Mouse (Mus musculus) adrenal gland, adult (tissue): ENCODE results near the gene Olfr481.

Experiments
- DNase-seq, 2 experiments: peaks; one replicate each; pipeline ENCODE4 v3.0.0; 2022 to 2023; ENCODE audit warnings: low spot score in 1 of 2; ENCODE audit not compliant: inconsistent age in 2 of 2

The Olfr481 gene

DNA sequence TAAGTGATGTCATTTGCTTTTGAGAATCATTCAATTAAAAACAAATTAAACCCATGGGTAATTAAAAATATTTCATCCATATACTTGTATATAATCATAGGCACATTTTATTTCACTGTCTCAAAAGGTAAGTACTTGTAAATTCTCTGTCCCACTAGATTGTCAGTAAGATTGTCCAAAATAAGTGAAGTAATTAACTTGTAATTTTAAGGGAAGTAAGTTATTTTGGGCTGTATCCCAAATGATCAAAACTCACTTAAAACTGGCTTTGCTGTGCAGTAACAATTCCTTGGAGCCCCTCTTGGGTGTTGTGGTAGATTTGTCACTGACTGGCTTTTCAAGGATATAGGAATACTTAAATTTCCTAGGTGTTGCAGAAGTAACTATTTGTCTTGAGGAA lies at the start of gene Olfr481:
TSS of gene Olfr481 (plus strand) at position 301 of the 400 bp plus-strand sequence.
- no peak for DNase-seq

DNA sequence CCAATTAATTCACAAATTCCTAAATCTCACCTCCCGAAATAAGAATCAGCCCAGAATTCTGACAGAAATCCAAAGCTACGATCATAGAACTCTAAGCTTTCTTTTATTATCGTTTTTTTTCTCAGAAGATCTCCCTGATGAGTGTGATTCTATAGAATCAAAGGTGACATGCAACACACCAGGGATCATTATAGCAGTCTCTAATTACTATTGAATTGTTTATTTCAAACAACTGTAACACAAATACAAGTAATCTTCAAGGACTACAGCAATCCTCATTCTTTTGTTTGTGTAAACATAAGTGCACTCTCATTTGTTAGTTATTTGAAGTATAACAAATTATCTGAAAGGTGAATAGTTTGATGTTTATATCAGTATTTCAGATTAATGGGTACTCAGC lies 45.8 kb upstream of the Olfr481 start, which contains the start of gene Olfr478:
TSS of gene Olfr478 (minus strand) at position 101 of the 400 bp plus-strand sequence.
- DNase-seq = no peak

DNA sequence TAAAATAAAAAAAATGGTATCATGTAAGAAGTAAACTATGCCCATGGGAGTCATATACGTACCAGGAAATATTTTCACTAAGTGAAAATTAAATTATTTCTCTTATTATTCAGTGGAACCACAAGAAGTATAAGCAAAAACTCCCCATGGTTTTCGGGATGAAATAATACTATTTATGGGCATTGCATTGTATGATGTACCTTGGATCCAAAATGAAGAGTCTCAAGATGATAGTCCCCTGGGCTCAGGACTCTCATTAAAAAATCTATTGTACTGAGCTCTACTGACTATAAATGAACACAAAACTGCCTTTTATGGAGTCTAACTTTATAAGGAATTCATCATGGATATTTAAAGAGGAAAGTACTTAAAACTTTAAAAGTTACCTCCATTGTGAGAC lies 29.3 kb upstream of the Olfr481 start, which contains the start of gene Olfr479:
TSS of gene Olfr479 (plus strand) at position 301 of the 400 bp plus-strand sequence.
- DNase-seq = no peak

DNA sequence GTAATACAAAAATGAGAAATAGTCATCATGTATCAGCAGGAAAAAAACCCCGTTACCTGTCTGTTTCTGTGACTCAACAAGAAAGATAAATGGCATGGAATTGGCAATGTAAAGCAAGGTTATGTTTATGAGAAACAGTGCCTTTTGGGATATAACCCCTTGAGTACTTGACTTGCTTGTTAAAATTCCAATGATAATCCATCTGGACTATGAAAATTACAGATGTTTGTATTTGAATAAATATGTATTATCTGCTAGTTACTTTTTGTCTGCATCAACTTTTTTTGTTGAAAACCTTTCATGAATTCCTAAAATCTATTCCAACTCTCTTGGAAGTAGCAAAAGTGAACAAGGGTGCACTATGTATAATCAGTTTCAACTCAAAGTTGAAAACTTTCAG lies 12.4 kb upstream of the Olfr481 start, which contains the start of gene Olfr480:
TSS of gene Olfr480 (minus strand) at position 101 of the 400 bp plus-strand sequence.
- no peak for DNase-seq

DNA sequence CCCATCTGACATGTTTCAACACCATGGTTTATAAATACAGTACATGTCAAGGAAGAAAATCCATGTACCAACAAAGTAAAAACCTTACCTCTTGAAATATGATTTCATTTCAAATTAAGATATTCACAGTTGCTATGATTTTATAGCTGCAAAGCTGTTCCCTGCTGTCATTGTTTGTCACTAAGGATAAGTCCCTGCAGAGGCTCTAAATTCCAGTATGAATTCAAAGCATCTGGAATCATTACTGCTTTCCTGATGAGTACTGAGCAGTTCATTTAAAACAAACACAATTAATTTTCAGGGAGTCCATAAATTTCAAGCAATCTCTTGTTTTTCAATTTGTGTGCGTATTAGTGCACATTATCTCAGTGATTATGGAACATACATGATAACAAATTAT lies 17.8 kb downstream of the Olfr481 start, which contains the start of gene Olfr482:
TSS of gene Olfr482 (minus strand) at position 101 of the 400 bp plus-strand sequence.
- DNase-seq = no peak

DNA sequence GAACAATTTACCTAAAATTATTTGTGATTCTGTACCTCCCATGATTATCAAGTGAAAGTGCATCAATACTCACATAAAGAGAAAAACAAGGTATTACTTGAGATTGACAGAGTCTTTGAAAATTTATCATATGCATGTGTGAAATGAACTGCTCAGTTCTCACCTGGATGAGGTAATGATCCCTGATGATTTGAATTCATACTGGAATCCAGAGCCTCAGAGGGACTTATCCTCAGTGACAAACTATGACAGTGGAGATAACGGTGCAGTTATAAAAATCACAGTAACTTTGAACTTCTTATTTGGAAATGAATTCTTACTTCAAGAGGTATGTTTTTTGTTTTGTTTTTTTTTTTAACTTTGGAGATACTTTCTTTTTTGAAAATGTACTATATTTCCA lies 20.9 kb downstream of the Olfr481 start, which contains the start of gene Olfr483:
TSS of gene Olfr483 (plus strand) at position 301 of the 400 bp plus-strand sequence.
- DNase-seq = no peak

DNA sequence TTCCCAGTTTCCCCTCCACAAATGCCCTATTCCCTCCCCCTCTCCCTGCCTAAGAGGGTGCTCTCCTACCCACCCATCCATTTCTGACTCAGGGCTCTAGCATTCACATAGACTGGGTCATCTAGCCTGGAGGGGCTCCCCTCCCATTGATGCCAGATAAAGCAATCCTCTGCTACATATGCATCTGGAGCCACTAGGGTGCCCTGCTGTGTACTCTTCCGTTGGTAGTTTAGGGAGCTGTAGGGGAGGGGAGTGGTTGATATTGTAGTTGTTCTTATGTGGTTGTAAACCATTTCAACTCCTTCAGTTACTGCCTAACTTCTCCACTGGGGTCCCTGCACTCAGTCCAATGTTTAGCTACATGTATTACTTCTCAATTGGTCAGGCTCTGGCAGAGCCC lies 41.0 kb downstream of the Olfr481 start:
- no peak for DNase-seq

DNA sequence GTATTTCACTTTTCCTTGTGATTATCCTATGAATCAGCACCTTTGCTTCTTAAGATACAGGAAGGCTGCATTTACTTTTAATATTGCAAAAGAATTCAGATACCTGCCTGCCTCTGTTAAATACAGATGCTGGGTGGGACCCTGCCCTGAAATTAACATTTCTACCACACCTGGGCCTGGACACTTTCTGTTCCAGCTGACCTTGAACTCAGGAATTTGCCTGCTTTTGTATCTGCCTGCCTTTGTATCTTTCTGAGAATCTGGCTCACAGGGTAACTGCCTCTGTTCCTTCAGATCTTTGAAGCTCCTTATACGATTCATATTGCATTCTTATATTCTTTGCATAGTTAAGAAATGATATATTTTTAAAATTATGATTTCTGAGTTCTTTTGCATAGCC lies 41.8 kb downstream of the Olfr481 start:
- DNase-seq = no peak

DNA sequence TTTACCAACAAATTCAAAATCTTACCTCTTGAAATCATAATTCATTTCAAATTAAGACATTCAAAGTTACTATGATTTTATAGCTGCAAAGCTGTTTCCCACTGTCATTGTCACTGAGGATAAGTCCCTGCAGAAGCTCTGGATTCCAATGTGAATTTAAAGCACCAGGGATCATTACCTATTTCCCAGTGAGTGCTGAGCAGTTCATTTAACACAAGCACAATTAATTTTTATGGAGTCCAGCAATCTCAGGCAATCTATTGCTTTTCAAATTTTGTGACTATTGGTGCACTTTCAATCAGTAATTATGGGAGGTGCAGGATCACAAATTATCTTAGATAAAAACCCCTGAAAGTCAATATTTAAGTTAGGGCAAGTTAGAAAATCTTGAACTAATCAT lies 47.7 kb downstream of the Olfr481 start, which contains the start of gene Olfr484:
TSS of gene Olfr484 (minus strand) at position 101 of the 400 bp plus-strand sequence.
- no peak for DNase-seq
